Mouse (Mus musculus) E14TG2a.4 (cell line): ENCODE data around the gene Lamp1.

Experiments used
- CTCF ChIP-seq: conservative IDR thresholded peaks from 2 replicates; pipeline ENCODE4 v1.5.1; 2014; ENCODE audit warnings: low read length
- POU5F1 ChIP-seq: IDR thresholded peaks from 2 replicates; pipeline ENCODE4 v1.6.1; 2014; ENCODE audit warnings: low read length, borderline replicate concordance

DNA sequence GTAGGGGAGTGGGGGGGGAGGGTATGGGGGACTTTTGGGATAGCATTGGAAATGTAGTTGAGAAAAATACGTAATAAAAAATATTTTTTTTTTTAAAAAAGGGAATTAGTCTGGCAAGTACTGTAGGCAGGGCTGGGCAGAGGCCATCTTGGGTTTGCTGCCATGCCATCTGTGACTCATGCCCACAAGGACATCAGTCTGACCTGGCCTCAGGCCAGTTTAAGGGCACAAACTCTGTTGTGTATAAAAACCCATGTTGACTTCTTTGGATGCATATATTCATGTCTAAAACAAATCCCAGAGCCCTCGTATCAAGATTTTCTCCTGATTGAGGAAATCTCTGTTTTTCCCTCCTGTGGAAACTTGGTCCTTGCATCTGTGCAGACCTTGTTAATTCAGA is 41.9 kb upstream of the Lamp1 start:
- TF ChIP-seq CTCF (no peak), POU5F1 (no peak)
